Comparison of ENCODE assay signal across 22 mouse cellular contexts in the genomic region with DNA sequence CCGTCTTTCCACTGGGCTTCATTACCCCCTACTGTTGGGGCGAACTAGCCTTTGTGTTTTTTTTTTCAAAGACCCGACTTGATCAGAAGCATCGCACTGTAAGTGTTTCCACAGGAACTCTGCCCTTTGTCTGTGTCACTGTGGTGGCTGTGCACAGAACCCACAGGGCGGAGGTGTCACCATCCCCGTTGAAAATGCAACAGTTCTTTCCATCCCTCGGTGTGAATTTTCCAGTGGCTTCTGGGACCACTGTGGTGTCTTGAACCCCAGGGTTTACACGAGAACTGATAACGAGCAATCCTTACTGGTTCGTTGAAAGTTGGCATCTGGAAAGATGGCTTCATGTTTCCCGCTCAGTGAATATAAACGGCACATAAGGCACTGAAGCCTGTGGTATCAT. TPM values are rescaled to one million over a fixed set of nuclear protein-coding genes. Genes with fewer than 3 reads are reported as not detected.
DNase-seq lines count a peak whose midpoint lies in the region; ATAC-seq and TF ChIP-seq lines count a peak whose summit lies in the region.
"Had no signal": no experiment of that assay in that cellular context is flagged by ENCODE, and none has a peak within 500 bp of the region (broad histone marks: within the 10 kb centered on the region; RNA-seq: fewer than 3 reads in every experiment).

No protein-coding gene starts in this region.

- peaks cover 69% of the 10 kb centered on the region for H3K4me1 ChIP-seq in thymus, adult 2 months (replicated peaks; ENCODE audit: control insufficient read depth, insufficient read depth, low read length)
- peaks cover 11% of the 10 kb centered on the region; the same call in 1 of the 2 replicates for H3K4me1 ChIP-seq in neural tube, embryonic 15.5 days
- H3K4me1 ChIP-seq in kidney, embryonic 16.5 days (ENCODE audit: insufficient read depth, low read length): peaks cover 11% of the 10 kb centered on the region

- 18% methylated on average over 12 of the region's 12 CpGs for WGBS in thymus, adult 2 months
- WGBS in neural tube, embryonic 15.5 days: 83% methylated on average over 12 of the region's 12 CpGs
- WGBS in kidney, embryonic 16.5 days: 77% methylated on average over 12 of the region's 12 CpGs

- TF ChIP-seq POLR2A in thymus, adult 2 months (IDR thresholded peaks at IDR 0.05; ENCODE audit: control insufficient read depth, extremely low read depth, insufficient read depth, low read length, poor library complexity): no peak

- no peak overlapping the region for H3K9ac ChIP-seq in neural tube, embryonic 15.5 days (replicated peaks)
- H3K9ac ChIP-seq in kidney, embryonic 16.5 days (replicated peaks; ENCODE audit: low read length): no peak overlapping the region
- H3K9ac ChIP-seq: forebrain, embryonic 12.5 days; hindbrain, embryonic 13.5 days; kidney, embryonic 15.5 days; liver, postnatal 0 days; stomach, embryonic 15.5 days had no signal

- no peak overlapping the region for H3K4me3 ChIP-seq in thymus, adult 2 months (ENCODE audit: control insufficient read depth, insufficient read depth, low read length)
- no peak overlapping the region for H3K4me3 ChIP-seq in neural tube, embryonic 15.5 days (replicated peaks)
- H3K4me3 ChIP-seq in kidney, embryonic 16.5 days (ENCODE audit: low read length): no peak overlapping the region
- H3K4me3 ChIP-seq: forebrain, embryonic 12.5 days; hindbrain, embryonic 13.5 days; kidney, embryonic 15.5 days; left cerebral cortex, adult 2 months; limb, embryonic 10.5 days; stomach, embryonic 15.5 days had no signal

- ATAC-seq in inflammation-experienced regulatory T-cells, adult 6 months: peak; percentile 62
- no peak for ATAC-seq in neural tube, embryonic 15.5 days (ENCODE audit: low FRiP score)
- no peak for ATAC-seq in kidney, embryonic 16.5 days (ENCODE audit: low FRiP score, low TSS enrichment)
- ATAC-seq: intestine, embryonic 16.5 days; liver, postnatal 0 days; midbrain, embryonic 16.5 days had no signal

- peak overlapping the region; percentile 9; the same call in 1 of the 2 replicates for H3K27ac ChIP-seq in thymus, adult 2 months (ENCODE audit: control insufficient read depth, insufficient read depth, low read length)
- no peak overlapping the region for H3K27ac ChIP-seq in neural tube, embryonic 15.5 days (replicated peaks)
- H3K27ac ChIP-seq in kidney, embryonic 16.5 days (ENCODE audit: low read length): no peak overlapping the region
- H3K27ac ChIP-seq: forebrain, embryonic 12.5 days; hindbrain, embryonic 13.5 days; kidney, embryonic 15.5 days; left cerebral cortex, adult 2 months; limb, embryonic 10.5 days; stomach, embryonic 15.5 days had no signal

- no peaks in the 10 kb centered on the region for H3K36me3 ChIP-seq in thymus, adult 2 months (ENCODE audit: control insufficient read depth, insufficient read depth, low read length)
- no peaks in the 10 kb centered on the region for H3K36me3 ChIP-seq in neural tube, embryonic 15.5 days
- no peaks in the 10 kb centered on the region for H3K36me3 ChIP-seq in kidney, embryonic 16.5 days (ENCODE audit: insufficient read depth, low read length)
- H3K36me3 ChIP-seq: forebrain, embryonic 12.5 days; hindbrain, embryonic 13.5 days; kidney, embryonic 15.5 days; limb, embryonic 10.5 days; stomach, embryonic 15.5 days had no signal

- H3K4me2 ChIP-seq in neural tube, embryonic 15.5 days: no peak overlapping the region
- no peak overlapping the region for H3K4me2 ChIP-seq in kidney, embryonic 16.5 days (replicated peaks; ENCODE audit: low read depth, low read length)
- H3K4me2 ChIP-seq: forebrain, embryonic 12.5 days; hindbrain, embryonic 13.5 days; kidney, embryonic 15.5 days; stomach, embryonic 15.5 days had no signal

- DNase-seq in 416B (ENCODE audit: low read depth): peak; percentile 22
- DNase-seq in CD4-positive, CD25-positive, alpha-beta regulatory T cell, adult 2 months (ENCODE audit: low read depth, low spot score): peak; percentile 85
- peak; percentile 74 for DNase-seq in thymus, adult 2 months
- DNase-seq in left cerebral cortex, postnatal 4 days: no peak
- no peak for DNase-seq in kidney, adult 8-10 months
- DNase-seq: adrenal gland, postnatal 36 days; cerebellum, adult 9-10 months; heart, postnatal 10 days; liver, postnatal 0 days had no signal

- no peaks in the 10 kb centered on the region for H3K27me3 ChIP-seq in thymus, adult 2 months (ENCODE audit: control insufficient read depth, insufficient read depth, low read length)
- no peaks in the 10 kb centered on the region for H3K27me3 ChIP-seq in neural tube, embryonic 15.5 days (replicated peaks)
- H3K27me3 ChIP-seq in kidney, embryonic 16.5 days (ENCODE audit: insufficient read depth, low read length): no peaks in the 10 kb centered on the region
- H3K27me3 ChIP-seq: CH12.LX; forebrain, embryonic 12.5 days; hindbrain, embryonic 13.5 days; kidney, embryonic 15.5 days; stomach, embryonic 15.5 days had no signal

- TF ChIP-seq CTCF in thymus, adult 2 months (IDR thresholded peaks at IDR 0.05; ENCODE audit: borderline replicate concordance, control insufficient read depth, extremely low read depth, insufficient read depth, low read length, poor library complexity): no peak

- intact Hi-C loops in left cerebral cortex, postnatal 4 days (cut with DNase I): no loop called here

- no peaks in the 10 kb centered on the region for H3K9me3 ChIP-seq in neural tube, embryonic 15.5 days (replicated peaks)
- no peaks in the 10 kb centered on the region for H3K9me3 ChIP-seq in kidney, embryonic 16.5 days (ENCODE audit: low read length)
- H3K9me3 ChIP-seq: forebrain, embryonic 12.5 days; hindbrain, embryonic 13.5 days; kidney, embryonic 15.5 days; limb, embryonic 10.5 days; stomach, embryonic 15.5 days had no signal

RNA-seq across cellular contexts. Expression of a gene that starts 20.2 kb away (rescaled TPM):
- polyA plus RNA-seq in inflammation-experienced regulatory T-cells, adult 6 months (2017; shearing (Covaris generic)): 10 to 100 TPM; 70.6 to 96.5 (median 76.2) TPM
- polyA plus RNA-seq in thymus, adult 2 months (2012; rRNA removed): 43.1 and 45.5 TPM in 2 replicates
- 1 to 10 TPM; 7.3 to 9.1 TPM for total RNA-seq in left cerebral cortex, postnatal 4 days (2021)
- polyA plus RNA-seq in neural tube, embryonic 15.5 days (2015; fragmentation: Nextera tagmentation; extraction: Ambion mirVana): 9.2 and 15.5 TPM in 2 replicates
- polyA plus RNA-seq in kidney, embryonic 16.5 days (2015; fragmentation: Nextera tagmentation; extraction: Ambion mirVana): 9.8 and 10.5 TPM in 2 replicates
- total RNA-seq: MEL had no signal

RNA-seq across cellular contexts. Expression of a gene that starts 58.6 kb away (rescaled TPM):
- under 1 TPM in 2 of 3 experiments, not detected in 1; 0.15 to 0.18 TPM for polyA plus RNA-seq in inflammation-experienced regulatory T-cells, adult 6 months (2017; shearing (Covaris generic))
- 4.1 and 4.3 TPM in 2 replicates for polyA plus RNA-seq in thymus, adult 2 months (2012; rRNA removed)
- under 1 TPM; 0.28 to 0.42 TPM for total RNA-seq in left cerebral cortex, postnatal 4 days (2021)
- 0.52 and 5.4 TPM in 2 replicates for polyA plus RNA-seq in neural tube, embryonic 15.5 days (2015; fragmentation: Nextera tagmentation; extraction: Ambion mirVana)
- 12.7 and 14.6 TPM in 2 replicates for polyA plus RNA-seq in kidney, embryonic 16.5 days (2015; fragmentation: Nextera tagmentation; extraction: Ambion mirVana)
- total RNA-seq: CH12.LX, MEL had no signal

Comparison
In these comparisons a context has a peak if more than half of its experiments do, and no peak if none do; other contexts are left out.
1. DNase-seq: peak in 416B (single experiment), CD4-positive, CD25-positive, alpha-beta regulatory T cell, adult 2 months (single experiment) and thymus, adult 2 months (single experiment); none in left cerebral cortex, postnatal 4 days (single experiment) and kidney, adult 8-10 months (0 of 2).